Mouse (Mus musculus): ENCODE measurements at regions not wholly inside any gene's neighbourhood (a gene's known extent, or its start where the extent isn't known, plus 50 kb on each side); places are given as distances from the start of the nearest gene placed in this dataset.

GRCm38 (mm10) chr7:116600340-116600739 lies 96.2 kb downstream of the Nucb2 start:
- TF ChIP-seq CTCF (IDR thresholded peaks at IDR 0.05; ENCODE audit: low read depth) (no peak), EP300 (IDR thresholded peaks at IDR 0.05; ENCODE audit: low read depth) (no peak)
